Mouse (Mus musculus) kidney, adult 2 months (tissue): ENCODE data around the gene Olfr694. TPM values are rescaled to one million over a fixed set of nuclear protein-coding genes. Genes with fewer than 3 reads are reported as not detected.

Source experiments
- DNase-seq: peaks from one replicate; pipeline ENCODE4 v3.0.0; 2021
- H3K27ac ChIP-seq: fragments of 200-500 bp; 2 replicates; pipeline ENCODE4 v1.5.1; 2012; ENCODE audit warnings: low read depth, low read length, control low read depth, inconsistent platforms; ENCODE audit not compliant: insufficient read depth
- H3K27me3 ChIP-seq: fragments of 200-500 bp; replicated peaks from 2 replicates; pipeline ENCODE4 v1.6.1; 2012; ENCODE audit warnings: mild to moderate bottlenecking, moderate library complexity, low read length, inconsistent platforms; ENCODE audit not compliant: control insufficient read depth, insufficient read depth
- H3K36me3 ChIP-seq: fragments of 200-500 bp; 2 replicates; pipeline ENCODE4 v1.6.1; 2012; ENCODE audit warnings: mild to moderate bottlenecking, moderate library complexity, low read length, inconsistent platforms; ENCODE audit not compliant: control insufficient read depth, insufficient read depth
- H3K4me1 ChIP-seq: fragments of 200-500 bp; 2 replicates; pipeline ENCODE4 v1.6.1; 2011; ENCODE audit warnings: low read length; ENCODE audit not compliant: control insufficient read depth, insufficient read depth
- H3K4me3 ChIP-seq: fragments of 200-500 bp; 2 replicates; pipeline ENCODE4 v1.5.1; 2011; ENCODE audit warnings: mild to moderate bottlenecking, low read depth, low read length, control low read depth; ENCODE audit not compliant: insufficient read depth
- CTCF ChIP-seq: fragments of 200-500 bp; conservative IDR thresholded peaks from 2 replicates; pipeline ENCODE4 v1.5.1; 2011; ENCODE audit warnings: low read depth, mild to moderate bottlenecking, control low read depth, low read length, moderate library complexity, mixed read lengths; ENCODE audit not compliant: insufficient read depth, insufficient read length
- POLR2A ChIP-seq: fragments of 200-500 bp; IDR thresholded peaks from one replicate; pipeline ENCODE4 v1.6.1; 2011; ENCODE audit warnings: low read depth, low read length, control low read depth
- WGBS: fragments of 180-500 bp; shearing (Covaris S2); methylation state at CpG from one replicate; pipeline ENCODE4 v1.1.7; 2018; 5-methylcytosine and 5-hydroxymethylcytosine counted together
- polyA plus RNA-seq: library from polyadenylated mRNA; depleted of rRNA; stranded (reverse); fragments of >200 nt; gene quantifications from 2 replicates; pipeline ENCODE4 v1.2.3, GENCODE M21; 2012

The Olfr694 gene
- polyA plus RNA-seq, 1 experiment, result not detected

DNA sequence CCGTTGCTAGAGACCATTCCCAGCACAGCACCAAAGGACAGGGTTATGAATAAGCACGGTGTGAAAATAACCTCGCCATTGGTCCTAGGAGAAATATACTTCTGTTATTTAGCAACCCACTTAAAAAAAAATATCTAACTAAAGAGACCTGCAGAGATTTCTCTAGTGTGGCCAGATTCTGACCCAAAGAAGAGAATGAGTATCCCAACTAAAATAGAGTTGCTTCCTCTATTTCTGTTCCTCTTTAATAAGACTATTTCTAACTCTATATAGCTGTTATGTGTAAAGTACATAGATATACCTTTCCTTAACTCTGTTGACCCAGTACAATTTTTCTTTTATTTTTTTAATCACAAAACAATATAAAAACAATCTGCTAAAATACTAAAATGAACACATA is 1.4 kb upstream of the Olfr694 start:
- no peaks in the 10 kb centered on the region for H3K4me1 ChIP-seq
- no peak for DNase-seq
- no peaks in the 10 kb centered on the region for H3K27me3 ChIP-seq
- no peak for TF ChIP-seq POLR2A
- TF ChIP-seq CTCF, result no peak
- H3K27ac ChIP-seq, result no peak overlapping the region
- no peak overlapping the region for H3K4me3 ChIP-seq
- H3K36me3 ChIP-seq, result no peaks in the 10 kb centered on the region
- whole genome bisulfite sequencing, result 80% methylated on average over 3 of the region's 3 CpGs

DNA sequence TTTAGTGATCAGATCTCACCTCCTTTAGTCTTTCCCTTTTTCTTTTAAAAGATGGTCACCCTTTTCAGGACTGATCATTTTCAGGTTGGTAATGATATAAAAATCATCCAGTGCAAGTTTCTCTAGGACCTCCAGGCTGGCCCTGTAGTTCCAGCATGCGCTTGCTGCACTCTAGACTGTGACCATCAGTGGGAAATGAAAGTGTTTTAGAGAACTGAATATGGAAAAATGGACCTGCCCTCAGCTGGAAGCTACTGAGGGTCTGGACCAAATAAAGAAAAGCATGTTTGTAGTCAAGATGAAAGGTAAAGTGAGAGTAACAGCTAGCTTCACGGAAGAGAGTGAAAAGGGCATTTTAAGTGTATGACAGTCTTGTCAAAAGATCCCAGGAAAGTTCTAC is 6.2 kb downstream of the Olfr694 start:
- H3K27ac ChIP-seq, result no peak overlapping the region
- WGBS, result 80% methylated on average over 2 of the region's 2 CpGs
- TF ChIP-seq CTCF, result no peak
- TF ChIP-seq POLR2A, result no peak

DNA sequence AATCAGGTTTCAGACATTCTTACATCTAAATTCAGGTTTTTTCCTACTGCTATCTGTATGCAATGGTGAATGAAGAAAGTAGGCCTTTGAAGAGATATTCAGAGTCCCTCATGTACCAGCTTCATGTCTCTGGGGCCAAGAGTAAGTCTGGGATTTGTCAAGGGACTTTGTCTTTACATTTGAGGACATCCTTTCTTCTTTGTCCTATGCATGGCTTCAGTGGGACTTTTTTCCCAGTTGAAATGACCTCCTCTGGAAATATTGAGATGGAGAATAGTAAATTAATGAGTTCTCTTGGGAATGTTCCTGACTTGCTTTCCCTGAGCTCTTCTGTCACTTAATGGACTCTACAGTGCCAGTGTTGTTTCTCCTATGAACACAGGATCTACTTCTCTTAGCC is 11.1 kb downstream of the Olfr694 start, which contains the start of gene Olfr693:
Gene Olfr693, minus strand, starts transcription at position 101 of the 400 bp plus-strand sequence.
- TF ChIP-seq CTCF, result no peak
- no peak for TF ChIP-seq POLR2A
- H3K4me3 ChIP-seq, result no peak within 1 kb of the TSS
- no peaks in the 10 kb centered on the region for H3K4me1 ChIP-seq
- no peak for DNase-seq
- H3K27me3 ChIP-seq, result no peaks in the 10 kb centered on the region
- H3K27ac ChIP-seq, result no peak within 1 kb of the TSS
- no peaks in the 10 kb centered on the region for H3K36me3 ChIP-seq

More for the DNA sequence above, 6.2 kb downstream of the Olfr694 start:
- no peaks in the 10 kb centered on the region for H3K36me3 ChIP-seq
- DNase-seq, result no peak
- H3K4me1 ChIP-seq, result no peaks in the 10 kb centered on the region
- H3K27me3 ChIP-seq, result no peaks in the 10 kb centered on the region
- no peak overlapping the region for H3K4me3 ChIP-seq

DNA sequence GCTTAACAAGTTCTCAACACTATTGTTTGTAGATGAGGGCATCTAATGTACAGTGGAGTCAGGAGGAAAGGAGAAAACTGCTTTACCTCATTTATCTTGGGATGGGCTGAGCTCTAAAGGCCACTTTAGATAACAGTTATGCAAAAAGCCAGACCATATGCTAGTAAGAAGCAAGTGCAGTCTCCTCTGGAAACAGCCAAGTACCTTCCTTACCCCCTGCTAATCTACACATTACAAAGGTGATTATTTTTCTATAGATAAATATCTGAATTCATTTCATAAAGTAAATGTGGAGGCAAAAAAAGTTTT is 39.3 kb downstream of the Olfr694 start:
- no peak for DNase-seq
- TF ChIP-seq CTCF, result no peak
- TF ChIP-seq POLR2A, result no peak
- Histone ChIP-seq H3K4me3 (no peak overlapping the region), H3K27me3 (no peaks in the 10 kb centered on the region), H3K4me1 (no peaks in the 10 kb centered on the region), H3K36me3 (no peaks in the 10 kb centered on the region), H3K27ac (no peak overlapping the region)

DNA sequence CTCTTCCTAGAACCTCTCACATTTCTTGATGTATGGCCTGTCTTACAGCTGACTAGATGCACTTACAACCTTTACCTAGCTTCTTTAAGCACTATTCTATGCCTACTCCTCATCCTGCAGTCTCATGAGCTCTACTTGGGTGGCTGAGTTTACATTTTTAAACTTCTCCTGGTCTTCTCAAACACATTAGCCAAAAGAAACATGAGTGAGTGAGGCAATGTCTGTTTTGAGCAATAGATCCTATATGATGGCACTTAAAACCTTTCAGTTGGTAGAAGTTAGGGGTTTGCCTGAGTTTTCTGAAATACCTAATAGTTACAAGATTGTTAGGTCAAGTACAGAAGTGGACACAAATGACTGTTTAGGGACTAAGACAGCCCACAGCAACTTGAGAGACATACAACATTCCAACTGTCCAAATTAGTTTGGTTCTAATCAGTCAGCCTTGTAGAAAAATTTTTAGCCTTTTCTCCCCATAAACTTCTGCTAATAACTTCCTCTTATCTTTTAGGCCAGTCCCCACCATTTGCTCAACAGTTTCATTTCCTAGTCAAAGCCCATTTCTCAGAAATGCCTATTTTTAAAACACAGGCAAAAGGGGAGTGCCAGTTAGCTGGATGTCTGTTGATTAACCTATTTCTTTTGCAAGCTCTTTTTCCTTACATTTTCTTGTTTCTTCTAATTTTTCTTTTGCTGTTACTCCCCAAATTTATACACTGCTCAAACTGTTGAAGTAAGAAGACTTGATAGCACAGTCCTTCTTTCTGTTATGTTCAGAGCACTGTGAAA is 39.9 kb downstream of the Olfr694 start:
- Histone ChIP-seq H3K4me3 (no peak overlapping the region), H3K4me1 (no peaks in the 10 kb centered on the region), H3K27me3 (no peaks in the 10 kb centered on the region), H3K27ac (no peak overlapping the region; the same call in 1 of the 2 replicates), H3K36me3 (no peaks in the 10 kb centered on the region)
- no peak for TF ChIP-seq POLR2A
- no peak for TF ChIP-seq CTCF
- DNase-seq, result no peak

DNA sequence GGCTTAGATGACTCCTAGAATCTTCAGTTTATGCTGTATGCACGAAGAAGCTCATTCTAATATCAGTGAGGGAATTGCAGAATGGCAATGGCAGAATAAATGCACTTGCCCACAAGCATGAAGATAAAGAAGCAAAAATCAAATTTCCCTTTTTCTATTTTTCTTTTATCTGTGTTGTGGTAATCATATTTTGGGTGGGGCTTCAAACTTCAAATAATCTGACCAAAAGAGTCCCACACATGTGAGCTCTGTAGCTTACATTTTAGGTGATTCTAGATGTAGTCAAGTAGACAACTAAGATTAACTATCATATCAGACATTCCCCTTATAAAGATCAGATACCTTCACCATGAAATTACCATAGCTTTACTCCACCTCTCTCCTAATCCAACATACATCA is 41.8 kb downstream of the Olfr694 start:
- no peaks in the 10 kb centered on the region for H3K36me3 ChIP-seq
- no peak overlapping the region for H3K4me3 ChIP-seq
- WGBS, result 78% methylated on average over 1 of the region's 1 CpGs
- no peak for DNase-seq
- no peaks in the 10 kb centered on the region for H3K4me1 ChIP-seq
- no peaks in the 10 kb centered on the region for H3K27me3 ChIP-seq
- no peak for TF ChIP-seq POLR2A
- no peak for TF ChIP-seq CTCF
- H3K27ac ChIP-seq, result no peak overlapping the region

DNA sequence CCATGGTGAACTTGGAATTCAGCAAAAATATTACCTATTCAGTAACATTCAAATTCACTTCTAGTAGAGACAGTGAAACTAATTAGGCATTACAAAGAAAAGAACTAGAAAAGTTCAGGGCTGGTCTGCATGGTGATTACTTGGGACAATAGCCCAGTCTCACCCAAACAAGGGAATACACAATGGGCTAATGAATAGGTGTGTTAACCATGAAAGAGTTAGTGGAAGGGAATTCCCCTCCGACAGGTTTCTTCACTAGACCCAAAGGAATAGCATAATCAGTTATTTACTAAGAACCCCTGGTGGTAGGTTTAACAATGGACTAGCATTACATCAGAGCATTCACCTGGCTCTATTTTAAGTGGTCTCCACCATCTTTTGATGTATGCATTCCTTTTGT is 46.4 kb downstream of the Olfr694 start:
- TF ChIP-seq POLR2A (no peak), CTCF (no peak)
- no peaks in the 10 kb centered on the region for H3K4me1 ChIP-seq
- no peaks in the 10 kb centered on the region for H3K36me3 ChIP-seq
- no peak overlapping the region for H3K27ac ChIP-seq
- no peak for DNase-seq
- 90% methylated on average over 1 of the region's 1 CpGs for WGBS
- no peak overlapping the region for H3K4me3 ChIP-seq
- H3K27me3 ChIP-seq, result no peaks in the 10 kb centered on the region
